Mouse (Mus musculus): Measurements from ENCODE around the gene Tlnrd1. TPM values are rescaled to one million over a fixed set of nuclear protein-coding genes. Genes with fewer than 3 reads are reported as not detected.

Gene Tlnrd1
- polyA plus RNA-seq, 1 experiment, result 11.8 TPM

- TF ChIP-seq CTCF (IDR thresholded peaks at IDR 0.05; ENCODE audit: low read depth, low read length) (no peak), POLR2A (IDR thresholded peaks at IDR 0.05; ENCODE audit: borderline replicate concordance, low read depth, low read length) (no peak)
- Histone ChIP-seq H3K4me1 (ENCODE audit: control insufficient read depth, insufficient read depth, low read length) (peaks cover 23% of the 10 kb centered on the region), H3K27ac (ENCODE audit: insufficient read depth, low read depth, low read length) (no peak overlapping the region), H3K4me3 (ENCODE audit: insufficient read depth, low read length) (peak overlapping the region; percentile 61)
These were observed 922 bp upstream of the Tlnrd1 start for GRCm38 (mm10) chr7:83884921-83885532.

- peak overlapping the region; percentile 61 for H3K4me3 ChIP-seq (ENCODE audit: insufficient read depth, low read length)
- no peak for TF ChIP-seq POLR2A (IDR thresholded peaks at IDR 0.05; ENCODE audit: borderline replicate concordance, low read depth, low read length)
- TF ChIP-seq CTCF (IDR thresholded peaks at IDR 0.05; ENCODE audit: low read depth, low read length), result no peak
- H3K4me1 ChIP-seq (ENCODE audit: control insufficient read depth, insufficient read depth, low read length), result peaks cover 31% of the 10 kb centered on the region
- peak overlapping the region; percentile 84 for H3K27ac ChIP-seq (ENCODE audit: insufficient read depth, low read depth, low read length)
These were observed 657 bp downstream of the Tlnrd1 start for GRCm38 (mm10) chr7:83883276-83884020.

GRCm38 (mm10) chr7:83882633-83883275, 1.4 kb downstream of the Tlnrd1 start:
- Histone ChIP-seq H3K4me1 (ENCODE audit: control insufficient read depth, insufficient read depth, low read length) (peaks cover 38% of the 10 kb centered on the region), H3K4me3 (ENCODE audit: insufficient read depth, low read length) (peak overlapping the region; percentile 61), H3K27ac (ENCODE audit: insufficient read depth, low read depth, low read length) (peak overlapping the region; percentile 84)
- TF ChIP-seq POLR2A (IDR thresholded peaks at IDR 0.05; ENCODE audit: borderline replicate concordance, low read depth, low read length), result no peak
- no peak for TF ChIP-seq CTCF (IDR thresholded peaks at IDR 0.05; ENCODE audit: low read depth, low read length)

- Histone ChIP-seq H3K4me3 (ENCODE audit: insufficient read depth, low read length) (peak overlapping the region; percentile 61), H3K27ac (ENCODE audit: insufficient read depth, low read depth, low read length) (no peak overlapping the region), H3K4me1 (ENCODE audit: control insufficient read depth, insufficient read depth, low read length) (peaks cover 41% of the 10 kb centered on the region)
- no peak for TF ChIP-seq CTCF (IDR thresholded peaks at IDR 0.05; ENCODE audit: low read depth, low read length)
- no peak for TF ChIP-seq POLR2A (IDR thresholded peaks at IDR 0.05; ENCODE audit: borderline replicate concordance, low read depth, low read length)
These were observed 1.9 kb downstream of the Tlnrd1 start for GRCm38 (mm10) chr7:83882150-83882632.

- H3K4me3 ChIP-seq (ENCODE audit: insufficient read depth, low read length), result 0 out of 2 replicates have a peak overlapping the region, but pooled peaks have one; percentile 13
These were observed 5.2 kb downstream of the Tlnrd1 start for GRCm38 (mm10) chr7:83878676-83879448.

GRCm38 (mm10) chr7:83877088-83877487, 7.0 kb downstream of the Tlnrd1 start:
- Histone ChIP-seq H3K4me3 (ENCODE audit: insufficient read depth, low read length) (no peak overlapping the region), H3K4me1 (ENCODE audit: control insufficient read depth, insufficient read depth, low read length) (peaks cover 31% of the 10 kb centered on the region), H3K27ac (ENCODE audit: insufficient read depth, low read depth, low read length) (no peak overlapping the region)
- TF ChIP-seq POLR2A (IDR thresholded peaks at IDR 0.05; ENCODE audit: borderline replicate concordance, low read depth, low read length) (no peak), CTCF (IDR thresholded peaks at IDR 0.05; ENCODE audit: low read depth, low read length) (no peak)

More at GRCm38 (mm10) chr7:83878676-83879448, 5.2 kb downstream of the Tlnrd1 start:
- Histone ChIP-seq H3K4me1 (ENCODE audit: control insufficient read depth, insufficient read depth, low read length) (peaks cover 35% of the 10 kb centered on the region), H3K27ac (ENCODE audit: insufficient read depth, low read depth, low read length) (peak overlapping the region; percentile 63)
- no peak for TF ChIP-seq POLR2A (IDR thresholded peaks at IDR 0.05; ENCODE audit: borderline replicate concordance, low read depth, low read length)
- TF ChIP-seq CTCF (IDR thresholded peaks at IDR 0.05; ENCODE audit: low read depth, low read length), result no peak

- no peak overlapping the region for H3K27ac ChIP-seq (ENCODE audit: insufficient read depth, low read depth, low read length)
- H3K4me3 ChIP-seq (ENCODE audit: insufficient read depth, low read length), result no peak overlapping the region
- H3K4me1 ChIP-seq (ENCODE audit: control insufficient read depth, insufficient read depth, low read length), result peaks cover 2% of the 10 kb centered on the region; the same call in 1 of the 2 replicates
- TF ChIP-seq CTCF (IDR thresholded peaks at IDR 0.05; ENCODE audit: low read depth, low read length) (no peak), POLR2A (IDR thresholded peaks at IDR 0.05; ENCODE audit: borderline replicate concordance, low read depth, low read length) (no peak)
These were observed 14.1 kb downstream of the Tlnrd1 start for GRCm38 (mm10) chr7:83869839-83870543.

GRCm38 (mm10) chr7:83868200-83868599, 15.9 kb downstream of the Tlnrd1 start:
- Histone ChIP-seq H3K4me3 (ENCODE audit: insufficient read depth, low read length) (no peak overlapping the region), H3K27ac (ENCODE audit: insufficient read depth, low read depth, low read length) (no peak overlapping the region), H3K4me1 (ENCODE audit: control insufficient read depth, insufficient read depth, low read length) (peaks cover 8% of the 10 kb centered on the region)
- TF ChIP-seq POLR2A (IDR thresholded peaks at IDR 0.05; ENCODE audit: borderline replicate concordance, low read depth, low read length) (no peak), CTCF (IDR thresholded peaks at IDR 0.05; ENCODE audit: low read depth, low read length) (no peak)

GRCm38 (mm10) chr7:83863554-83863953, 20.6 kb downstream of the Tlnrd1 start:
- TF ChIP-seq CTCF (IDR thresholded peaks at IDR 0.05; ENCODE audit: low read depth, low read length) (no peak), POLR2A (IDR thresholded peaks at IDR 0.05; ENCODE audit: borderline replicate concordance, low read depth, low read length) (no peak)
- Histone ChIP-seq H3K4me1 (ENCODE audit: control insufficient read depth, insufficient read depth, low read length) (peaks cover 23% of the 10 kb centered on the region), H3K27ac (ENCODE audit: insufficient read depth, low read depth, low read length) (no peak overlapping the region), H3K4me3 (ENCODE audit: insufficient read depth, low read length) (no peak overlapping the region)

All from bone marrow macrophage, adult 2 months (primary cell).